Mouse (Mus musculus) embryo, embryonic 11.5 days (tissue): Measurements from ENCODE around the gene Bad.
"Not testable (repeated sequence)": the region's sequence is repeated elsewhere in the genome, so short reads cannot be mapped to it uniquely, and the experiment has no call there.

Experiments used
- DNase-seq: peaks from one replicate; pipeline ENCODE4 v3.0.0-alpha.2; 2012; ENCODE audit warnings: low read depth, low spot score

Bad gene

DNA sequence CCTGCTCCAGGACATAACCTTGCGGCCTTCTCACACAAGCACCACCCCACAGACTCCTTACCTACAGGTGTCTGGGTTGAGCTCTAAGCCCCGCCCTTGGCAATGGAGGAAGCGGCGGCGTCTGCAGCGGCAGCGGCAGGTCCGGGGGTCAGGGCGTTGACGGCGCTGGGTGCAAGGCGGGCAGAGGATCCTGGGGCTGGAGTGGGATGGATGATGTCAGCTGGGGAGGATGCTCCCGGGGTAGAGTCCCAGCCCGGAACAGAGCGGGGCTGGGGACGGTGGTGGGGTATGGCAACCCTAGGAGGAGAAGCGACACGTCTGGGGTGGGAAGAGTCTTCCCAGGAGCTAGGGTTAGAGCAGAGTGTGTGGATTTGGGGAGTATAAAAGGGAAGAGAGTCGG, 43.6 kb downstream of the Bad start:
- DNase-seq = no peak

- no peak for DNase-seq
Measured at GRCm38 (mm10) chr19:6985951-6986708, 44.5 kb downstream of the Bad start.

- DNase-seq = no peak
Measured at GRCm38 (mm10) chr19:6987061-6987903, 45.6 kb downstream of the Bad start, which contains the start of gene Vegfb. Gene Vegfb, minus strand, starts transcription at chr19:6987651.

GRCm38 (mm10) chr19:6987904-6988285, 46.2 kb downstream of the Bad start:
- no peak for DNase-seq

DNA sequence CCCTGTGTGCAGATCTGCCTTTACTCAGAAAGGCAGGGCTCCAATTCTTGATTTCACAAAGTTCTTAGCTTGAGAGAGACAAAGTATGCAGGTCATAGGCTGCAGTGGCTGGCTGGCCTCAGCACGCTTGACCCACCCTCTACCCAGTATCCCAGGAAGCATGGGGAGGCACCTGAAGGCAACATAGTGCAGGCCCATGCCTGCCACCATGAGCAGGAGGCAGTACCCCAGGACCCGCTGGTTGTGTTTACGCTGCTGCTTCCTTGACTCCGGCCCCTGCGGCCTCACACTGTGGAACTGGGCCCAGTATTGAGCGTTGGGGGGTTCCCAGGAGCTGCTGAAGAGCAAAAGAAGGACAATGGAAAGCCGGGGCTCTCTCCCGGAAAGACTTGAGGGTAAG, 47.6 kb downstream of the Bad start:
- DNase-seq = no peak

DNA sequence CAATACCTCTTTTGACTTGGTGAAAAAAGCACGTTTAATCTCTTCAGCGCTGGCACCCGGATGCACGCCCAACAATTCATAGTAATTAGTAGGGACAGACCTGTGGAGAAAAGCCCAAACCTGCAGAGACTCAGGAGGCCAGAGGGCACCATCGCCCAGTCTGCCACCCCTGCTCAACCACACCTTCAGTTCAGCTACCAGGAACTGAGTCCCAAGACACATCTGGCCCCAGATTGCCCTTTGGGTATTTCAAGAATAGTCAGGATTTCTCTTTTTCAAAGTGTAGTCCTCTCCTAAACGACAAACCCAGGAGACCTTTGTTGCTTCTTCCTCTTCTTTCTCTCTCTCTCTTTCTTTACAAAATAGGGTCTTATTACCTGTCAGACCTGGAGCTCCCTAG, 49.1 kb downstream of the Bad start:
- DNase-seq = no peak

GRCm38 (mm10) chr19:6991166-6991565, 49.5 kb downstream of the Bad start:
- DNase-seq = not testable (repeated sequence)

- peak; percentile 93 for DNase-seq
Measured at GRCm38 (mm10) chr19:6992011-6992858, 50.6 kb downstream of the Bad start, which contains the start of gene Dnajc4. Gene Dnajc4, minus strand, starts transcription at chr19:6992572.

DNA sequence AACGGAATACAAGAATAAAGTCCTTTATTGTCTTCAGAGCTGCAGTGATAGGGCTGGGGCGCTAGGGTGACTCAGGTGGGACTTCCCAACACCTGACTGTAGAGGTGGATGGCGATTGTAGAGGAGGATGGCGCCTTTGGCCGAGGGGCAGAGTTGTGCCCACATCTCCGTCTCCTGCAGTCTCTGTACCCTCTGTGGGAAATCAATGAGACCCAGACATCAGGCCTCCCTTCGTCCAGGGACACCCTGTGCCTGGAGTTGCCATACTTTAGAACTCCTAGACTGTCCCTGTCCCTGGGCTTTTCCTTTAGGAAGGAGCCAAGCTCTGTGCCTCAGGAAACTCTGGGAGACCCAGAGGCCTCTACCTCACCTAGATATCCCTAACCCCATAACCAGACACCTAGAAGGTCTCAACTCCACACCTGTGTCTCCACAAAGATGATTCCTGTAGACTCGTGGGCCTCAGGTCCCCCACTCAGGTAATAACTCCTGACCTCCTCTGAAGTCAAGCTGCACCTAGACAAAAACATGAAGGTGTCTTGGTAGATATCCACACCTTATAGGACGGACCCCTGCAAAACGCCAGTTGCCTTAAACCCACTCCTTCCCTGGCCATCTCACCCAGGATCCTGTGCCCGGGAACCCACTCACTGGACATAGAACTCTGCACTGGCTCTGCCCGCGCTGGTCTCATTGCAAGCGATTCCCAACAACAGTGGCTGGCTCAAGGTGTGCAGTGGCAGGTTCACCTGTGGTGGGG, 51.5 kb downstream of the Bad start:
- DNase-seq = no peak

DNA sequence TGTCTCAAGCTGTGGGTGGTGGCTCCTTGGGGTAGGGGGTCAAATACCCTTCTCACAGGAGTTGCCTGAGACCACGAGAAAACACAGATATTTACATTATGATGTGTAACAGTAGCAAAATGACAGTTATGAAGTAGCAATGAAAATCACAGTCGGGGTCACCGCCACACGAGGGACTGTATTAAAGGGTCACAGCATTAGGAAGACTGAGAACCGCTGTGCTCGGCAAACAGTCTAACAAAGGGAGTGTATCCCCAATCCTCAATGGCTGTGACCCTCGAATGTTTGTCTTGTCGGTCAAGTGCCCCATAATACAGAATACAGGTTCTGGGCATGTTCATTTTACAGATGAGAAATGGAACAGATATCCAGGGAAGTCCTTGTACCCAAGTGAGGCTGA, 52.3 kb downstream of the Bad start:
- no peak for DNase-seq

- DNase-seq = no peak
Measured at GRCm38 (mm10) chr19:6994489-6994888, 52.8 kb downstream of the Bad start.

DNA sequence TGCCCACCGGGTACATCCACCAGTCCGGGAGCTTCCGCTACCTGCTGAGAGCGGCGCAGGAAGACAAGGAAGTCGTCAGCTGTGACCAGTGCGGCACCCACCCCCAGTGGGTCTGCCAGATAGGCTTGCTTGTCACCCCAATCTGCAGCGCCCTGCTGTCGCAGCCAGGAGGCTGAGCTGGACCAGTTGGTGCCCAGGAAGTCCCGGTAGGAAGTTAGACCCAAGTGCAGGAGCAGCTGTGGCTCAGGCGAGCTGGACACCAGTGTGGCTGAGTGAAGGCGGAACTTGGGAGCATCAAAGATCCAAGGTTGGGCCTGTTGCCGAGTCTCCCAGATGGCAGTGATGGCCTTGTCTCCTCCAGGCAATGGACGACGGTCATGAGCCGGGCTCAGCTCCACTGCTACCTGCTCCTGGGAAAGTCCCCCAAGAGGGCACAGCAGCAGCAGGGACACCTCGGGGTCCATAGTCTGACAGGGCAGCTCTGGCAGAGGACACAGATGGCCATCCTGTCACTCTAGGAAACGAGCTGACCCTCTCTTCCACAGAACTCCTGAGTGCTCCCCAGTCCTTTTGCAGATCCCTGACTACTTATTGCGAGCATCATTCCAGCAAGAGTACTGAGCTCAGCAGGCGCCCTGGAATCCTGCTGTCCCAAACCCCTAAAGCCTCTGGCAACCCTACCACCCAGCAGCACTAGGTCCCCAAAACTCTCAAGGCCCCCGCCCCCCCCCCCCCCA, 53.8 kb downstream of the Bad start:
- no peak for DNase-seq

GRCm38 (mm10) chr19:6996006-6996405, 54.3 kb downstream of the Bad start, which contains the start of the genes Nudt22 and Trpt1:
Gene Nudt22, minus strand, starts transcription at chr19:6996117.
Gene Trpt1, plus strand, starts transcription at chr19:6996131.
- DNase-seq = peak; percentile 80

DNA sequence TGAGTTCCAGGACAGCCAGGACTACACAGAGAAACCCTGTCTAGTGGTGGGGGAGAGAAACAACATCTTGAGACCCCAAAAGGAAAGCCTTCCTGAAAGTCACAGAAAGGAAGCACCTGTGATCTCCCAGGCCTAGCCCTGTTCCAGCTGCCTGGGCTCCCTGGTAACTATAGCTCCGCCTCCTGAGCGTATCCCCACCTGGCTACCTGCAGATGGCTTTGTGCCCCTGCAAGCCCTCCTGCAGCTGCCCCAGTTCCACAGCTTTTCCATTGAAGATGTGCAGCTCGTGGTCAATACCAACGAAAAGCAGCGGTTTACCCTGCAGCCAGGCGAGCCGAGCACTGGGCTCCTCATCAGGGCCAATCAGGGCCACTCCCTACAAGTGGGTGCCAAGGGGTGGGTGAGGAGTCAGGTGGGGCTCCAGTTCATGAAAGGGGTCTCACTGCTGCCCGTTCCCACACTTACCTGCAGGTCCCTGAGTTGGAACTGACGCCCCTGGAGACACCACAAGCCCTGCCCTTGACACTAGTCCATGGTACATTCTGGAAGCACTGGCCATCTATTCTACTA, 56.1 kb downstream of the Bad start:
- no peak for DNase-seq

- no peak for DNase-seq
Measured at GRCm38 (mm10) chr19:6999360-7000063, 57.9 kb downstream of the Bad start.
